Mouse (Mus musculus) kidney, adult 11 months (tissue): ENCODE measurements around the gene Urm1.
"Not testable (repeated sequence)": the region's sequence is repeated elsewhere in the genome, so short reads cannot be mapped to it uniquely, and the experiment has no call there.

Experiments used
- DNase-seq: peaks from one replicate; pipeline ENCODE4 v3.0.0; 2022

Urm1 gene

GRCm38 (mm10) chr2:29820025-29820817 is at the start of gene Urm1:
TSS of gene Urm1 (plus strand) at chr2:29820075.
- peak; percentile 55 for DNase-seq

GRCm38 (mm10) chr2:29770162-29770561 is 49.7 kb upstream of the Urm1 start:
- no peak for DNase-seq

GRCm38 (mm10) chr2:29771611-29772461 is 48.0 kb upstream of the Urm1 start:
- no peak for DNase-seq

- no peak for DNase-seq
Measured at GRCm38 (mm10) chr2:29773323-29773722, 46.6 kb upstream of the Urm1 start.

- not testable (repeated sequence) for DNase-seq
Measured at GRCm38 (mm10) chr2:29781256-29781655, 38.6 kb upstream of the Urm1 start.

GRCm38 (mm10) chr2:29784290-29784689 is 35.6 kb upstream of the Urm1 start:
- DNase-seq, result no peak

GRCm38 (mm10) chr2:29787104-29787917 is 32.6 kb upstream of the Urm1 start, which contains the start of gene Coq4:
TSS of gene Coq4 (plus strand) at chr2:29787493.
- peak; percentile 92 for DNase-seq

- DNase-seq, result peak; percentile 87
Measured at GRCm38 (mm10) chr2:29787937-29788681, 31.8 kb upstream of the Urm1 start, which contains the start of gene Trub2. TSS of gene Trub2 (minus strand) at chr2:29788502.

- no peak for DNase-seq
Measured at GRCm38 (mm10) chr2:29792772-29793487, 26.9 kb upstream of the Urm1 start.

- peak; percentile 95 for DNase-seq
Measured at GRCm38 (mm10) chr2:29802075-29802826, 17.6 kb upstream of the Urm1 start, which contains the start of gene Slc27a4. TSS of gene Slc27a4 (plus strand) at chr2:29802634.

GRCm38 (mm10) chr2:29802827-29803201 is 17.1 kb upstream of the Urm1 start:
- DNase-seq, result no peak

- peak; percentile 30 for DNase-seq
Measured at GRCm38 (mm10) chr2:29803400-29803831, 16.5 kb upstream of the Urm1 start.

GRCm38 (mm10) chr2:29815678-29816371 is 4.0 kb upstream of the Urm1 start:
- no peak for DNase-seq

GRCm38 (mm10) chr2:29817426-29818232 is 2.2 kb upstream of the Urm1 start:
- DNase-seq, result peak; percentile 81

- no peak for DNase-seq
Measured at GRCm38 (mm10) chr2:29819363-29819762, 512 bp upstream of the Urm1 start.

- no peak for DNase-seq
Measured at GRCm38 (mm10) chr2:29826318-29826925, 6.5 kb downstream of the Urm1 start.

- peak; percentile 97 for DNase-seq
Measured at GRCm38 (mm10) chr2:29826926-29827708, 7.2 kb downstream of the Urm1 start.

- no peak for DNase-seq
Measured at GRCm38 (mm10) chr2:29827709-29828024, 7.8 kb downstream of the Urm1 start.
